Mouse (Mus musculus): ENCODE data around the gene Wdr78. TPM values are rescaled to one million over a fixed set of nuclear protein-coding genes. Genes with fewer than 3 reads are reported as not detected.

Wdr78 gene
- polyA plus RNA-seq, 1 experiment from 2014 or later: 2.0 TPM

- H3K9me3 ChIP-seq (ENCODE audit: control insufficient read depth, low read length): no peaks in the 10 kb centered on the region
- ATAC-seq (replicated peaks; ENCODE audit: low FRiP score) (no peak), DNase-seq (ENCODE audit: low spot score) (no peak)
- no peak overlapping the region for H3K4me3 ChIP-seq (ENCODE audit: low read depth, low read length)
- H3K4me1 ChIP-seq (replicated peaks; ENCODE audit: control insufficient read depth, insufficient read depth, low read length): no peaks in the 10 kb centered on the region
- 84% methylated on average over 5 of the region's 5 CpGs for WGBS
- H3K36me3 ChIP-seq (ENCODE audit: control insufficient read depth, insufficient read depth, low read length): no peaks in the 10 kb centered on the region
- H3K4me2 ChIP-seq: no peak overlapping the region
- H3K27ac ChIP-seq (ENCODE audit: low read depth, low read length): no peak overlapping the region
- H3K27me3 ChIP-seq (replicated peaks; ENCODE audit: control insufficient read depth, insufficient read depth, low read length): no peaks in the 10 kb centered on the region
- no peak overlapping the region for H3K9ac ChIP-seq (ENCODE audit: low read depth, low read length)
Measured at GRCm38 (mm10) chr4:103085237-103085636, 29.1 kb downstream of the Wdr78 start.

DNA sequence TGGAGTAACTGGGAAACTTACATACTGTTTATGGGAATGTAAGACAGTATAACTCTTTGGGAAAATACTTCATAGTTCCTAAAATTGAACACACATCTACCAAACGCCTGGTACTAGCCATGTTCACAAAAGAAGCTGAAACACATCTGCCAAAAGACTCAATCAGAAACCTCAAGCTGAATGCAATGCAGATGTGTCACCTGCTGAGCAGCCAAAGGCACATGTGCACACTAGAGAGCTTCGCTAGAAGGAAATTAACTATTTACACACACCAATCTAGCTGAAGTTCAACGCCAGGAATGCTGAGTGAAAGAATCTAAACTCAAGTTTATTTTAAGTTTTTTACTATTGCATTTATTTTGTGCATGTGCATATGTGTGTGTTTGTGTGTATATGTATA lies 43.7 kb downstream of the Wdr78 start:
- WGBS: 88% methylated on average over 3 of the region's 3 CpGs

DNA sequence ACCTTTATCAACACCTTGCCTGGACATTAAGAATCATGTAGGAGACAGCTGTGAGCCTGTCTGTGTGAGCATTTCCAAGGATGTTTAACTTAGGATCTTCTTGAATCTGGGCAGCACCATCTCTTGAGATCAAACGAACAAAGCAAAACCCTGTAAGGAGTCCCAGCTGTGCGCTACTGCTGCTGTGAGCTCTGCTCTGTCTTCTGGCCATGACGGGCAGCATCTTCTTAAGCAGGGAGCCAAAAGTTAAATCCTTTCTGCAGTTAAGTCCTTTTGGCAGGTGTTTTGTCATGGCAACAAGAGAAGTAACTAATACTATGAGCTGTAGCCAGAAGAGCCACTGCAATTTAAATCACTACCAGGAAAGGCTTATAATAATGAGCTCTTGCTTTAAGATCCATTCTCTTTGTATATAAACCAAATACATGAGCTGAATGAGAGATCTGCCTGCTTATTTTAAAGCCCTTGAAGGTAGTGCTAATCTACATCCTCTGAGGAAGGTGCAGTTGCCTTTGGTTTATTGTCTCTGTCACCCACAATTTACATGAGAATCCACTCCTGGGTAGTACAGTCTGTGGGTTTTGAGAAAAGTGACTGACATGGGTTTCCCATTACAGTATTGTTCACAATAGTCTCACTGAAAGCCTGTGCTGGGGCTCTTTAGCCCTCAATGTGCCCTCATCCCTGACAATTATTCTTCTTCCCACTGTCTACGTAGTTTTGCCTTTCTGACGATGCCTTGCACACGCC lies 46.3 kb downstream of the Wdr78 start:
- H3K36me3 ChIP-seq (ENCODE audit: control insufficient read depth, insufficient read depth, low read length): no peaks in the 10 kb centered on the region
- no peak overlapping the region for H3K4me2 ChIP-seq
- no peak overlapping the region for H3K27ac ChIP-seq (ENCODE audit: low read depth, low read length)
- H3K9me3 ChIP-seq (ENCODE audit: control insufficient read depth, low read length): no peaks in the 10 kb centered on the region
- DNase-seq (ENCODE audit: low spot score) (no peak), ATAC-seq (replicated peaks; ENCODE audit: low FRiP score) (no peak)
- H3K9ac ChIP-seq (ENCODE audit: low read depth, low read length): no peak overlapping the region
- H3K27me3 ChIP-seq (replicated peaks; ENCODE audit: control insufficient read depth, insufficient read depth, low read length): no peaks in the 10 kb centered on the region
- WGBS: 79% methylated on average over 6 of the region's 6 CpGs
- no peak overlapping the region for H3K4me3 ChIP-seq (ENCODE audit: low read depth, low read length)
- H3K4me1 ChIP-seq (replicated peaks; ENCODE audit: control insufficient read depth, insufficient read depth, low read length): no peaks in the 10 kb centered on the region

More for the DNA sequence above, 43.7 kb downstream of the Wdr78 start:
- Histone ChIP-seq H3K4me3 (ENCODE audit: low read depth, low read length) (no peak overlapping the region), H3K27ac (ENCODE audit: low read depth, low read length) (no peak overlapping the region), H3K4me1 (replicated peaks; ENCODE audit: control insufficient read depth, insufficient read depth, low read length) (no peaks in the 10 kb centered on the region), H3K9ac (ENCODE audit: low read depth, low read length) (no peak overlapping the region), H3K9me3 (ENCODE audit: control insufficient read depth, low read length) (no peaks in the 10 kb centered on the region), H3K4me2 (no peak overlapping the region), H3K27me3 (replicated peaks; ENCODE audit: control insufficient read depth, insufficient read depth, low read length) (no peaks in the 10 kb centered on the region), H3K36me3 (ENCODE audit: control insufficient read depth, insufficient read depth, low read length) (no peaks in the 10 kb centered on the region)
- DNase-seq (ENCODE audit: low spot score) (no peak), ATAC-seq (replicated peaks; ENCODE audit: low FRiP score) (no peak)

- ATAC-seq (replicated peaks; ENCODE audit: low FRiP score) (no peak), DNase-seq (ENCODE audit: low spot score) (no peak)
- no peak overlapping the region for H3K9ac ChIP-seq (ENCODE audit: low read depth, low read length)
- no peaks in the 10 kb centered on the region for H3K4me1 ChIP-seq (replicated peaks; ENCODE audit: control insufficient read depth, insufficient read depth, low read length)
- 57% methylated on average over 5 of the region's 5 CpGs for WGBS
- no peaks in the 10 kb centered on the region for H3K36me3 ChIP-seq (ENCODE audit: control insufficient read depth, insufficient read depth, low read length)
- H3K4me3 ChIP-seq (ENCODE audit: low read depth, low read length): no peak overlapping the region
- H3K27me3 ChIP-seq (replicated peaks; ENCODE audit: control insufficient read depth, insufficient read depth, low read length): no peaks in the 10 kb centered on the region
- no peak overlapping the region for H3K27ac ChIP-seq (ENCODE audit: low read depth, low read length)
- H3K9me3 ChIP-seq (ENCODE audit: control insufficient read depth, low read length): no peaks in the 10 kb centered on the region
- H3K4me2 ChIP-seq: no peak overlapping the region
Measured at GRCm38 (mm10) chr4:103064976-103065375, 49.4 kb downstream of the Wdr78 start.

- Histone ChIP-seq H3K4me1 (replicated peaks; ENCODE audit: control insufficient read depth, insufficient read depth, low read length) (no peaks in the 10 kb centered on the region), H3K27ac (ENCODE audit: low read depth, low read length) (no peak overlapping the region), H3K36me3 (ENCODE audit: control insufficient read depth, insufficient read depth, low read length) (no peaks in the 10 kb centered on the region), H3K27me3 (replicated peaks; ENCODE audit: control insufficient read depth, insufficient read depth, low read length) (no peaks in the 10 kb centered on the region), H3K4me3 (ENCODE audit: low read depth, low read length) (no peak overlapping the region), H3K9me3 (ENCODE audit: control insufficient read depth, low read length) (no peaks in the 10 kb centered on the region), H3K4me2 (no peak overlapping the region), H3K9ac (ENCODE audit: low read depth, low read length) (no peak overlapping the region)
- DNase-seq (ENCODE audit: low spot score): no peak
- no peak for ATAC-seq (replicated peaks; ENCODE audit: low FRiP score)
- WGBS: 79% methylated on average over 2 of the region's 2 CpGs
Measured at GRCm38 (mm10) chr4:103064421-103064820, 49.9 kb downstream of the Wdr78 start.

GRCm38 (mm10) chr4:103056909-103057308 lies 57.4 kb downstream of the Wdr78 start:
- WGBS: 85% methylated on average over 5 of the region's 5 CpGs
- Histone ChIP-seq H3K27me3 (replicated peaks; ENCODE audit: control insufficient read depth, insufficient read depth, low read length) (no peaks in the 10 kb centered on the region), H3K4me2 (no peak overlapping the region), H3K9ac (ENCODE audit: low read depth, low read length) (no peak overlapping the region), H3K27ac (ENCODE audit: low read depth, low read length) (no peak overlapping the region), H3K4me3 (ENCODE audit: low read depth, low read length) (no peak overlapping the region), H3K36me3 (ENCODE audit: control insufficient read depth, insufficient read depth, low read length) (no peaks in the 10 kb centered on the region), H3K4me1 (replicated peaks; ENCODE audit: control insufficient read depth, insufficient read depth, low read length) (no peaks in the 10 kb centered on the region), H3K9me3 (ENCODE audit: control insufficient read depth, low read length) (no peaks in the 10 kb centered on the region)
- DNase-seq (ENCODE audit: low spot score): no peak
- ATAC-seq (replicated peaks; ENCODE audit: low FRiP score): no peak

GRCm38 (mm10) chr4:103048046-103048445 lies 66.3 kb downstream of the Wdr78 start:
- Histone ChIP-seq H3K9ac (ENCODE audit: low read depth, low read length) (no peak overlapping the region), H3K4me1 (replicated peaks; ENCODE audit: control insufficient read depth, insufficient read depth, low read length) (no peaks in the 10 kb centered on the region), H3K4me3 (ENCODE audit: low read depth, low read length) (no peak overlapping the region), H3K36me3 (ENCODE audit: control insufficient read depth, insufficient read depth, low read length) (no peaks in the 10 kb centered on the region), H3K27me3 (replicated peaks; ENCODE audit: control insufficient read depth, insufficient read depth, low read length) (no peaks in the 10 kb centered on the region), H3K27ac (ENCODE audit: low read depth, low read length) (no peak overlapping the region), H3K4me2 (no peak overlapping the region), H3K9me3 (ENCODE audit: control insufficient read depth, low read length) (no peaks in the 10 kb centered on the region)
- DNase-seq (ENCODE audit: low spot score): no peak
- ATAC-seq (replicated peaks; ENCODE audit: low FRiP score): no peak
- WGBS: 83% methylated on average over 11 of the region's 11 CpGs

- ATAC-seq (replicated peaks; ENCODE audit: low FRiP score) (no peak), DNase-seq (ENCODE audit: low spot score) (no peak)
- Histone ChIP-seq H3K36me3 (ENCODE audit: control insufficient read depth, insufficient read depth, low read length) (no peaks in the 10 kb centered on the region), H3K27me3 (replicated peaks; ENCODE audit: control insufficient read depth, insufficient read depth, low read length) (no peaks in the 10 kb centered on the region), H3K9me3 (ENCODE audit: control insufficient read depth, low read length) (no peaks in the 10 kb centered on the region), H3K4me2 (no peak overlapping the region), H3K4me1 (replicated peaks; ENCODE audit: control insufficient read depth, insufficient read depth, low read length) (no peaks in the 10 kb centered on the region), H3K9ac (ENCODE audit: low read depth, low read length) (no peak overlapping the region), H3K27ac (ENCODE audit: low read depth, low read length) (no peak overlapping the region), H3K4me3 (ENCODE audit: low read depth, low read length) (no peak overlapping the region)
- WGBS: 88% methylated on average over 11 of the region's 11 CpGs
Measured at GRCm38 (mm10) chr4:103042997-103043396, 71.4 kb downstream of the Wdr78 start.

DNA sequence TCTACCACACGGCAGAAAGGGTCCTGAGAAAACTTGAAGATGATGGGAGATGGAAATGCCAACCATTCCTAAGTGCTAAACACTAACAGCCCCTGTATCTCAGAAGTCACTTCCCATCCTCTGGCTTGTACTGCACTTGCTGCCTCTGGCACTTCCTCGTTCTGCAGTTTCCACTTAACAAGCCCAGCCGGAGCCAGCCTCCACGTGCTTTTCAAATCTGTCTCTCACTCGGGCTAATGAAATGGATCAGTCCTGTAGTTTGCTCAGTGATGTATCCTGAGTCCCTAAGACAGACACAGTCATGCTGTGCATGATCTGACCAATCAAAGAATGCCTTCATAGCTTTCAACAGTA lies 74.5 kb downstream of the Wdr78 start:
- no peaks in the 10 kb centered on the region for H3K9me3 ChIP-seq (ENCODE audit: control insufficient read depth, low read length)
- H3K9ac ChIP-seq (ENCODE audit: low read depth, low read length): no peak overlapping the region
- no peak overlapping the region for H3K4me3 ChIP-seq (ENCODE audit: low read depth, low read length)
- no peak for ATAC-seq (replicated peaks; ENCODE audit: low FRiP score)
- H3K27ac ChIP-seq (ENCODE audit: low read depth, low read length): no peak overlapping the region
- DNase-seq (ENCODE audit: low spot score): no peak
- WGBS: 46% methylated on average over 5 of the region's 5 CpGs
- H3K4me2 ChIP-seq: no peak overlapping the region
- H3K4me1 ChIP-seq (replicated peaks; ENCODE audit: control insufficient read depth, insufficient read depth, low read length): no peaks in the 10 kb centered on the region
- H3K27me3 ChIP-seq (replicated peaks; ENCODE audit: control insufficient read depth, insufficient read depth, low read length): no peaks in the 10 kb centered on the region
- H3K36me3 ChIP-seq (ENCODE audit: control insufficient read depth, insufficient read depth, low read length): no peaks in the 10 kb centered on the region
